Mouse (Mus musculus) E14TG2a.4 (cell line): Measurements from ENCODE around the gene Camk1d.

Source experiments
- CTCF ChIP-seq: conservative IDR thresholded peaks from 2 replicates; pipeline ENCODE4 v1.5.1; 2014; ENCODE audit warnings: low read length
- NANOG ChIP-seq: IDR thresholded peaks from 2 replicates; pipeline ENCODE4 v1.6.1; 2014; ENCODE audit warnings: borderline replicate concordance, low read length, mixed read lengths
- POU5F1 ChIP-seq: IDR thresholded peaks from 2 replicates; pipeline ENCODE4 v1.6.1; 2014; ENCODE audit warnings: low read length, borderline replicate concordance

GRCm38 (mm10) chr2:5611601-5612000, 102.7 kb downstream of the Camk1d start:
- no peak for TF ChIP-seq CTCF
- TF ChIP-seq POU5F1, result no peak
- no peak for TF ChIP-seq NANOG
